Mouse (Mus musculus) skeletal muscle tissue, adult 2 months (tissue): ENCODE results near the gene Nhp2.
"Not testable (repeated sequence)": the region's sequence is repeated elsewhere in the genome, so short reads cannot be mapped to it uniquely, and the experiment has no call there.

ENCODE experiments used
- DNase-seq: peaks from one replicate; pipeline ENCODE4 v3.0.0-alpha.2; 2012; ENCODE audit warnings: low read depth, low spot score

The Nhp2 gene

GRCm38 (mm10) chr11:51606447-51607095, 13.0 kb upstream of the Nhp2 start, which contains the start of gene Hnrnpab:
Gene Hnrnpab, minus strand, starts transcription at chr11:51606847.
- DNase-seq, result peak; percentile 98

GRCm38 (mm10) chr11:51607096-51607738, 12.3 kb upstream of the Nhp2 start:
- DNase-seq, result no peak

- no peak for DNase-seq
Observed at GRCm38 (mm10) chr11:51609266-51609909, 10.1 kb upstream of the Nhp2 start.

- not testable (repeated sequence) for DNase-seq
Observed at GRCm38 (mm10) chr11:51609940-51610339, 9.6 kb upstream of the Nhp2 start.

GRCm38 (mm10) chr11:51614256-51614655, 5.3 kb upstream of the Nhp2 start:
- no peak for DNase-seq

- DNase-seq, result peak; percentile 61
Observed at GRCm38 (mm10) chr11:51615129-51615528, 4.4 kb upstream of the Nhp2 start.

GRCm38 (mm10) chr11:51615601-51616000, 3.9 kb upstream of the Nhp2 start:
- DNase-seq, result peak; percentile 71

- DNase-seq, result not testable (repeated sequence)
Observed at GRCm38 (mm10) chr11:51616113-51616512, 3.4 kb upstream of the Nhp2 start.

GRCm38 (mm10) chr11:51617693-51618092, 1.8 kb upstream of the Nhp2 start:
- DNase-seq, result peak; percentile 48

- no peak for DNase-seq
Observed at GRCm38 (mm10) chr11:51618894-51619408, 584 bp upstream of the Nhp2 start.

GRCm38 (mm10) chr11:51620084-51620483, 549 bp downstream of the Nhp2 start:
- no peak for DNase-seq

GRCm38 (mm10) chr11:51621776-51622175, 2.2 kb downstream of the Nhp2 start:
- DNase-seq, result no peak

- no peak for DNase-seq
Observed at GRCm38 (mm10) chr11:51622971-51623491, 3.5 kb downstream of the Nhp2 start.

GRCm38 (mm10) chr11:51625187-51625820, 5.8 kb downstream of the Nhp2 start:
- DNase-seq, result no peak

GRCm38 (mm10) chr11:51627425-51627824, 7.9 kb downstream of the Nhp2 start:
- DNase-seq, result no peak

- DNase-seq, result no peak
Observed at GRCm38 (mm10) chr11:51627907-51628306, 8.4 kb downstream of the Nhp2 start.

- no peak for DNase-seq
Observed at GRCm38 (mm10) chr11:51629651-51630314, 10.2 kb downstream of the Nhp2 start.

GRCm38 (mm10) chr11:51632130-51632753, 12.7 kb downstream of the Nhp2 start:
- no peak for DNase-seq

- not testable (repeated sequence) for DNase-seq
Observed at GRCm38 (mm10) chr11:51633200-51633599, 13.7 kb downstream of the Nhp2 start.

GRCm38 (mm10) chr11:51633721-51634120, 14.2 kb downstream of the Nhp2 start:
- no peak for DNase-seq

GRCm38 (mm10) chr11:51635127-51635524, 15.6 kb downstream of the Nhp2 start:
- DNase-seq, result no peak
